Mouse (Mus musculus) heart, adult 2 months (tissue): ENCODE measurements at regions not wholly inside any gene's neighbourhood (a gene's known extent, or its start where the extent isn't known, plus 50 kb on each side); places are given as distances from the start of the nearest gene placed in this dataset.

Experiments
- DNase-seq, 2 experiments: peaks; one replicate each; pipeline ENCODE4 v3.0.0; 2021
- H3K27ac ChIP-seq: fragments of 200-600 bp; 2 replicates; pipeline ENCODE4 v1.8.1; 2022
- H3K27me3 ChIP-seq: fragments of 200-500 bp; 2 replicates; pipeline ENCODE4 v1.6.1; 2012; ENCODE audit warnings: mild to moderate bottlenecking, low read length, inconsistent platforms, mixed read lengths; ENCODE audit not compliant: control insufficient read depth, insufficient read depth
- H3K36me3 ChIP-seq: fragments of 200-500 bp; 2 replicates; pipeline ENCODE4 v1.6.1; 2012; ENCODE audit warnings: low read length, inconsistent platforms; ENCODE audit not compliant: control insufficient read depth, insufficient read depth
- H3K4me1 ChIP-seq: fragments of 200-500 bp; 2 replicates; pipeline ENCODE4 v1.6.1; 2011; ENCODE audit warnings: low read length; ENCODE audit not compliant: control insufficient read depth, insufficient read depth
- H3K4me3 ChIP-seq: fragments of 200-600 bp; 2 replicates; pipeline ENCODE4 v1.8.1; 2022
- H3K79me2 ChIP-seq: fragments of 200-500 bp; replicated peaks from 2 replicates; pipeline ENCODE4 v1.6.1; 2012; ENCODE audit warnings: mild to moderate bottlenecking, inconsistent platforms, low read length, moderate library complexity, mixed read lengths; ENCODE audit not compliant: control insufficient read depth, insufficient read depth
- H3K9ac ChIP-seq: fragments of 200-500 bp; 2 replicates; pipeline ENCODE4 v1.6.1; 2012; ENCODE audit warnings: low read depth, mild to moderate bottlenecking, control low read depth, inconsistent platforms, low read length, mixed read lengths
- CTCF ChIP-seq: fragments of 200-600 bp; IDR thresholded peaks from 2 replicates; pipeline ENCODE4 v1.8.1; 2022; ENCODE audit warnings: antibody characterized with exemption, mild to moderate bottlenecking, moderate library complexity
- EP300 ChIP-seq: fragments of 200-500 bp; IDR thresholded peaks from 2 replicates; pipeline ENCODE4 v1.6.1; 2011; ENCODE audit warnings: low read depth, low read length, control low read depth; ENCODE audit not compliant: insufficient read depth
- POLR2A ChIP-seq: fragments of 200-500 bp; IDR thresholded peaks from 2 replicates; pipeline ENCODE4 v1.6.1; 2011; ENCODE audit warnings: mild to moderate bottlenecking, low read depth, low read length, control low read depth; ENCODE audit not compliant: insufficient read depth
- WGBS: fragments of 180-500 bp; shearing (Covaris S2); methylation state at CpG from one replicate; pipeline ENCODE4 v1.1.7; 2018; 5-methylcytosine and 5-hydroxymethylcytosine counted together
- intact Hi-C: fragments of 180-260 bp; cut with DNase I; formaldehyde crosslinking; loops from one replicate; pipeline ENCODE4 v1.15.1; 2025

DNA sequence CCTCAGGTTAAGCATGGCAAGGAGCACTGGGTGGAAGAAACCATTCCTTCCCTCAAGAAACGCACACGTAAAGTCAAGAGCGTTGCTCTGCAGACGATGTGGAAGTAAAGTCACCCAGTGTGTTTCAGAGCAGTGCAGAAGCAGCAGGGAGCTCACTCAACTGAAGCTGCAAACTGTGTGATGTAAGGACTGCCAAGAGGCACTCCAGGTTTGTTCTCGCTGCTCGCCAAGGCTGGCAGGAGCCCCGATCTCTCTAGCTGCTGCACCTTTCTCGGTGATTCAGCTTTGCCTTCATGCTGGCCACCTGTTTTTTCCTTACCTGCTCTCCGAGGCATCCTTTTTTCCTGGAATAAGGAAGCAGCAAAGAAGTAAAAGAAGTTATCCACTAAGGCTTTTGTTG lies 439.5 kb upstream of the Gm765 start:
- H3K4me1 ChIP-seq = no peaks in the 10 kb centered on the region
- intact Hi-C loops = no loop called here
- no peak for DNase-seq
- no peak for TF ChIP-seq CTCF
- TF ChIP-seq EP300 = no peak
- TF ChIP-seq POLR2A = no peak
- no peak overlapping the region for H3K27ac ChIP-seq
- no peak overlapping the region for H3K4me3 ChIP-seq
- 72% methylated on average over 9 of the region's 9 CpGs for WGBS
- no peaks in the 10 kb centered on the region for H3K27me3 ChIP-seq
- H3K36me3 ChIP-seq = no peaks in the 10 kb centered on the region
- no peaks in the 10 kb centered on the region for H3K79me2 ChIP-seq
- H3K9ac ChIP-seq = no peak overlapping the region

DNA sequence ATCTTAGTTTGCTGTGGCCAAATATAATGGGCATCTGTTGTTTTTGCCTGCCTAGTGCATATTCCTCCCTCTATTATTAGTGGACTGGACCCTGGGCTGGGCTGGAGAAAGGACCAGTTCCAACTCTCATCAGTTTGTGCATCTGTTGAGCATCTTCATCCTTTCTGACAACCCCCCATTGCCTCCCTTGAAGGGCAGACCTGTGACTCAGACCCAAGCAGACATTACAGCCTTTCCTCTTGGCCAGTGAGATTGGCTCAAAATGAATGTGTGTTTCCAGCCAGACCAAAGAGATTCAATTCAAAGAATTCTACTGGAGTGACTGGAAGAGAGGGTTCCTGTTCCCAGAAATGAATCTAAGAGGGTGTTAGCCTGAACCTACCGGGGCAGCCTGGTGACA lies 433.2 kb upstream of the Gm765 start:
- 69% methylated on average over 1 of the region's 1 CpGs for WGBS
- no peak for TF ChIP-seq EP300
- no peak for TF ChIP-seq CTCF
- TF ChIP-seq POLR2A = no peak
- no peak overlapping the region for H3K9ac ChIP-seq

DNA sequence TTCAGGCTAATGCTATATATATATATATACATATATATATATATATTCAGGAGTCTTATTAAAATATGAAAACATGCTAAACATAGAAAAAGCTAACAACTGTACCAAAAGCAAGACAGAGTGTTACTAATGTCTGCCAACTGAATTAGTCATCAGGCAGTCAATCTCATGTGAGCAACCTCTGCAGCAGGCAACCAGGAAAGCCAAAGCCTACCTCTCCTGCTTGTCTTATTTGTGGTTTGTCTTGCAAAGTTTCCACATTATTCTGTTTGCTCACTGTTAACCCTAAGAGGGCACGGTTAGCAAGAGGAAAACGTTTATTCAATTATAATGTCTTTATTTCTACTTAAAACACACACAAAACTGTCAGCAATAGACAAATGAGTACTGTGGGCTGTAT lies 427.4 kb upstream of the Gm765 start:
- Histone ChIP-seq H3K36me3 (no peaks in the 10 kb centered on the region), H3K4me3 (no peak overlapping the region), H3K4me1 (no peaks in the 10 kb centered on the region), H3K9ac (no peak overlapping the region), H3K27me3 (no peaks in the 10 kb centered on the region; the same call in 1 of the 2 replicates), H3K79me2 (no peaks in the 10 kb centered on the region), H3K27ac (no peak overlapping the region)
- WGBS = 68% methylated on average over 2 of the region's 2 CpGs
- no peak for TF ChIP-seq EP300
- TF ChIP-seq POLR2A = no peak
- no peak for TF ChIP-seq CTCF
- intact Hi-C loops = no loop called here
- DNase-seq = no peak

More for the DNA sequence above, 433.2 kb upstream of the Gm765 start:
- Histone ChIP-seq H3K36me3 (no peaks in the 10 kb centered on the region), H3K27me3 (no peaks in the 10 kb centered on the region), H3K27ac (no peak overlapping the region), H3K4me3 (no peak overlapping the region), H3K79me2 (no peaks in the 10 kb centered on the region), H3K4me1 (no peaks in the 10 kb centered on the region)
- DNase-seq = no peak
- intact Hi-C loops = no loop called here

DNA sequence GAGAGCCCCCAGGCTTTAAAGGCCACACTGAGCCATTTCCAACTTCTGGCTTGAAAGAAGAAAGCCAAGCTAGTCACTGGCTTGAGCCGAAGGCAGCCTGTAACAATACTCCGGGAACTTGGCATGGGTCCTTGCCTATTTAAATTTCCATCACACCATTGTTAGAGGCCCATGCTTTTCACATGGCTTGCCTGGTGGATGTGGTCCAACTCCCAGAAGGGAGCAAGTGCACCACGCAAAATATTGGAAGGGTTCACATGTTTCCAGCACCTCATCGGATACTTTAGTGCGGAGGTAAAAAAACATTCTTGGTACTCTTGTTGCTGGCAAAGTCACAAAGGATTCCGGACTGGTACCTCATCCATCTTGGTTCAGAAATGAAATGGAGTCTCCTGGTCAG lies 426.8 kb upstream of the Gm765 start:
- no peak overlapping the region for H3K4me3 ChIP-seq

DNA sequence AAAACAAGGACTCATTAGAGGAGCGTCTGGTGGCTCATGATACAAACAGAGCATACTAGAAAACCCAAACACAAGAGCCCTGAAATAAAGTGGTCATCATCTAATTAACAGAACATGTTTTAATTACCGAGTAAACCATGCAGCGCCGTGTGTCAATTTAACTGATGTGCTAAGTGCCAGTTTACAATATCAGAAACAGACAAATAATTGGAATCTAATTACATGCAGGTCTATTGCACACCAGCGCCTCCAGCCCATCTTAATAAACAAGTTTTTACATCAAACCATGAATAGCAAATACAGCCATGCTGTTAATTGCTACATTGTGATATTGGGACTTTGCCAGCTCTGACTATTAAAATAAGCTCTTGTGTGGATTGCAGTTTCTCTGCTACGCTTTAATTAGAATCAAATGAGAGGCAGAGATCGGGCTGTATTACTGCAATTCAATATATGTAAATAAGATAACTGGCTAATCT lies 425.3 kb upstream of the Gm765 start:
- Histone ChIP-seq H3K27ac (no peak overlapping the region), H3K36me3 (no peaks in the 10 kb centered on the region), H3K79me2 (no peaks in the 10 kb centered on the region), H3K4me3 (no peak overlapping the region), H3K27me3 (no peaks in the 10 kb centered on the region; the same call in 1 of the 2 replicates), H3K4me1 (no peaks in the 10 kb centered on the region), H3K9ac (no peak overlapping the region)
- 84% methylated on average over 7 of the region's 7 CpGs for WGBS
- TF ChIP-seq CTCF (no peak), EP300 (no peak), POLR2A (no peak)
- intact Hi-C loops = no loop called here
- DNase-seq = no peak

More for the DNA sequence above, 426.8 kb upstream of the Gm765 start:
- Histone ChIP-seq H3K9ac (no peak overlapping the region), H3K27me3 (no peaks in the 10 kb centered on the region; the same call in 1 of the 2 replicates), H3K4me1 (no peaks in the 10 kb centered on the region), H3K27ac (no peak overlapping the region), H3K79me2 (no peaks in the 10 kb centered on the region), H3K36me3 (no peaks in the 10 kb centered on the region)
- intact Hi-C loops = no loop called here
- WGBS = 73% methylated on average over 6 of the region's 6 CpGs
- TF ChIP-seq CTCF = no peak
- TF ChIP-seq POLR2A = no peak
- no peak for TF ChIP-seq EP300
- DNase-seq = no peak

DNA sequence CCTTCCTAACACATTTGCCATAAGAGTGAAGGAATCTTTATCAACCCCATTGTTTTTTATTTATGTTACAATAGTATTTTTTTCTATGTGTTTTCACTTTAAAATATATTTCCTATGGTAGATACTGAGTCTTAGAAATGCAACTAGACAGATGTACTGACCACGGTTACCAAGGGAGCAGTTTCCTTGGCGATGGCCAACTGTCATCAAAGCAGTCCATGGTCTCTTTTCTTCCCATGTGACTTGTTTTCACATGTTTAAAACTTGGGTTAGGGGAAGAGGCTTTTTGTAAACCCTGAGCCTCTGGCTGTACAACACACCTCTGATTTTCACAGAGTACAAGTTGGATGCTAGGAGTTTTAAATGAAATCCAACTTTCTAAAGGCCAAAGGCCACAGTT lies 411.9 kb upstream of the Gm765 start:
- no peak for TF ChIP-seq CTCF
- no peak for TF ChIP-seq POLR2A
- TF ChIP-seq EP300 = no peak
- 85% methylated on average over 2 of the region's 2 CpGs for WGBS
- Histone ChIP-seq H3K27me3 (no peaks in the 10 kb centered on the region), H3K4me3 (no peak overlapping the region), H3K9ac (no peak overlapping the region), H3K79me2 (no peaks in the 10 kb centered on the region), H3K4me1 (no peaks in the 10 kb centered on the region), H3K27ac (no peak overlapping the region), H3K36me3 (no peaks in the 10 kb centered on the region)
- DNase-seq = no peak
- intact Hi-C loops = no loop called here
